Mouse (Mus musculus): Measurements from ENCODE around the gene Vmn1r223.
"Not testable (repeated sequence)": the region's sequence is repeated elsewhere in the genome, so short reads cannot be mapped to it uniquely, and the experiment has no call there.

The Vmn1r223 gene

GRCm38 (mm10) chr13:23246834-23247233, at the start of gene Vmn1r223:
TSS of gene Vmn1r223 (plus strand) at chr13:23247134.
- not testable (repeated sequence) for DNase-seq (ENCODE audit: low read depth, low spot score)

- DNase-seq (ENCODE audit: low read depth, low spot score), result not testable (repeated sequence)
These were observed 43.0 kb upstream of the Vmn1r223 start for GRCm38 (mm10) chr13:23203885-23204284.

GRCm38 (mm10) chr13:23213827-23214226, 33.1 kb upstream of the Vmn1r223 start, which contains the start of gene Vmn1r221:
TSS of gene Vmn1r221 (plus strand) at chr13:23214127.
- not testable (repeated sequence) for DNase-seq (ENCODE audit: low read depth, low spot score)

- not testable (repeated sequence) for DNase-seq (ENCODE audit: low read depth, low spot score)
These were observed 11.1 kb upstream of the Vmn1r223 start, which contains the start of gene Vmn1r222 for GRCm38 (mm10) chr13:23235847-23236246. TSS of gene Vmn1r222 (minus strand) at chr13:23235947.

GRCm38 (mm10) chr13:23258546-23259048, 11.7 kb downstream of the Vmn1r223 start:
- no peak for DNase-seq (ENCODE audit: low read depth, low spot score)

- not testable (repeated sequence) for DNase-seq (ENCODE audit: low read depth, low spot score)
These were observed 21.7 kb downstream of the Vmn1r223 start for GRCm38 (mm10) chr13:23268606-23269005.

GRCm38 (mm10) chr13:23269127-23269526, 22.2 kb downstream of the Vmn1r223 start:
- DNase-seq (ENCODE audit: low read depth, low spot score), result peak; percentile 26

GRCm38 (mm10) chr13:23269681-23270080, 22.7 kb downstream of the Vmn1r223 start:
- peak; percentile 9 for DNase-seq (ENCODE audit: low read depth, low spot score)

- DNase-seq (ENCODE audit: low read depth, low spot score), result peak; percentile 82
These were observed 23.6 kb downstream of the Vmn1r223 start for GRCm38 (mm10) chr13:23270321-23271101.

- DNase-seq (ENCODE audit: low read depth, low spot score), result peak; percentile 48
These were observed 32.6 kb downstream of the Vmn1r223 start for GRCm38 (mm10) chr13:23279576-23279975.

- no peak for DNase-seq (ENCODE audit: low read depth, low spot score)
These were observed 33.1 kb downstream of the Vmn1r223 start for GRCm38 (mm10) chr13:23279992-23280391.

GRCm38 (mm10) chr13:23285191-23285920, 38.4 kb downstream of the Vmn1r223 start:
- DNase-seq (ENCODE audit: low read depth, low spot score), result peak; percentile 60

- DNase-seq (ENCODE audit: low read depth, low spot score), result peak; percentile 71
These were observed 39.2 kb downstream of the Vmn1r223 start for GRCm38 (mm10) chr13:23285921-23286720.

GRCm38 (mm10) chr13:23286721-23287362, 39.9 kb downstream of the Vmn1r223 start:
- peak; percentile 56 for DNase-seq (ENCODE audit: low read depth, low spot score)

GRCm38 (mm10) chr13:23297737-23298136, 50.8 kb downstream of the Vmn1r223 start:
- peak; percentile 76 for DNase-seq (ENCODE audit: low read depth, low spot score)

- DNase-seq (ENCODE audit: low read depth, low spot score), result peak; percentile 85
These were observed 51.7 kb downstream of the Vmn1r223 start for GRCm38 (mm10) chr13:23298445-23299232.

GRCm38 (mm10) chr13:23299276-23299998, 52.5 kb downstream of the Vmn1r223 start:
- peak; percentile 40 for DNase-seq (ENCODE audit: low read depth, low spot score)

GRCm38 (mm10) chr13:23299999-23300341, 53.0 kb downstream of the Vmn1r223 start:
- peak; percentile 91 for DNase-seq (ENCODE audit: low read depth, low spot score)
